Comparison of ENCODE assay signal across 31 mouse cellular contexts in genomic region chr16:11285949-11286348, GRCm38 (mm10). TPM values are rescaled to one million over a fixed set of nuclear protein-coding genes. Genes with fewer than 3 reads are reported as not detected.
DNase-seq lines count a peak whose midpoint lies in the region; TF ChIP-seq lines count a peak whose summit lies in the region.
"Had no signal": no experiment of that assay in that cellular context is flagged by ENCODE, and none has a peak within 500 bp of the region (broad histone marks: within the 10 kb centered on the region; RNA-seq: fewer than 3 reads in every experiment).

No protein-coding gene starts in this region.

- H3K4me3 ChIP-seq in left cerebral cortex, adult 2 months = no peak overlapping the region
- H3K4me3 ChIP-seq: forebrain, embryonic 13.5 days; heart, adult 2 months; heart, embryonic 13.5 days; hindbrain, embryonic 15.5 days; limb, embryonic 13.5 days; megakaryocyte, embryonic 14.5 days; midbrain, embryonic 12.5 days; neural tube, embryonic 13.5 days had no signal

- TF ChIP-seq CTCF in left cerebral cortex, adult 2 months (IDR thresholded peaks at IDR 0.05) = no peak

- intact Hi-C loops in left cerebral cortex, adult 2 months (cut with DNase I) = no loop called here

- H3K27ac ChIP-seq in left cerebral cortex, adult 2 months = no peak overlapping the region
- H3K27ac ChIP-seq: forebrain, embryonic 13.5 days; heart, adult 2 months; heart, embryonic 13.5 days; hindbrain, embryonic 15.5 days; limb, embryonic 13.5 days; midbrain, embryonic 12.5 days; neural tube, embryonic 13.5 days; stomach, postnatal 0 days had no signal

- DNase-seq in 3134 (ENCODE audit: extremely low read depth, insufficient read length, low spot score) = peak; percentile 21
- DNase-seq in CD4-positive, CD25-positive, alpha-beta regulatory T cell, adult 2 months (ENCODE audit: low read depth, low spot score) = peak; percentile 5
- peak; percentile 61 for DNase-seq in NIH3T3 (ENCODE audit: low read depth)
- peak; percentile 50 for DNase-seq in induced T-regulatory cell, adult 2 months (ENCODE audit: low read depth)
- DNase-seq in kidney, adult 11 months = no peak
- DNase-seq in left cerebral cortex, adult 2 months (ENCODE audit: extremely low spot score in 1 of 2, low spot score in 2 of 2) = no peak
- no peak for DNase-seq in yolk sac, embryonic 10.5 days (ENCODE audit: low spot score)
- DNase-seq: adrenal gland, postnatal 25 days; B cell, adult 2 months; cerebellum, adult 2 months; cerebellum, postnatal 14 days; gastrocnemius, postnatal 14 days; heart, adult 2 months; heart, postnatal 10 days; kidney, adult 9 months; kidney, postnatal 10 days; lung, adult 18-20 months; lung, postnatal 4 days; right cerebral cortex, postnatal 4 days; thymus, adult 18-20 months; thymus, postnatal 36 days had no signal

RNA-seq across cellular contexts. Expression of gene Tnfrsf17, which starts 27.7 kb away (rescaled TPM):
- not detected for total RNA-seq in left cerebral cortex, adult 2 months (2021)
- total RNA-seq: adrenal gland, postnatal 25 days; gastrocnemius, postnatal 14 days; heart, adult 2 months; heart, postnatal 10 days; hematopoietic stem cell, adult 5-6 weeks; midbrain, postnatal 0 days had no signal

RNA-seq across cellular contexts. Expression of gene Gspt1, which starts 31.8 kb away (rescaled TPM):
- 10 to 100 TPM; 79.7 to 85.5 TPM for total RNA-seq in left cerebral cortex, adult 2 months (2021)

RNA-seq across cellular contexts. Expression of gene Snx29, which starts 36.8 kb away (rescaled TPM):
- total RNA-seq in left cerebral cortex, adult 2 months (2021) = 10 to 100 TPM; 21.1 to 22.8 TPM

Comparison
In these comparisons a context has a peak if more than half of its experiments do, and no peak if none do; other contexts are left out.
1. DNase-seq: peak in 3134 (single experiment), CD4-positive, CD25-positive, alpha-beta regulatory T cell, adult 2 months (single experiment), NIH3T3 (single experiment) and induced T-regulatory cell, adult 2 months (single experiment); none in kidney, adult 11 months (single experiment), left cerebral cortex, adult 2 months (0 of 2) and yolk sac, embryonic 10.5 days (single experiment).